Mouse (Mus musculus): ENCODE results near the gene Hk1. TPM values are rescaled to one million over a fixed set of nuclear protein-coding genes. Genes with fewer than 3 reads are reported as not detected.

Gene Hk1
- polyA plus RNA-seq, 1 experiment from 2014 or later = 38.0 TPM

- no peak for ATAC-seq (ENCODE audit: insufficient number of reproducible peaks, insufficient read depth, low FRiP score, low TSS enrichment, low read depth)
- Histone ChIP-seq H3K4me2 (no peak overlapping the region), H3K27ac (no peak overlapping the region), H3K27me3 (no peaks in the 10 kb centered on the region), H3K9ac (replicated peaks) (no peak overlapping the region), H3K4me3 (replicated peaks) (no peak overlapping the region), H3K4me1 (replicated peaks) (0 out of 2 replicates have a peak, but pooled peaks cover 3% of the 10 kb centered on the region), H3K9me3 (no peaks in the 10 kb centered on the region), H3K36me3 (peaks cover 42% of the 10 kb centered on the region)
- 75% methylated on average over 21 of the region's 26 CpGs for WGBS
Observed at GRCm38 (mm10) chr10:62296086-62296872, 83.4 kb downstream of the Hk1 start.

GRCm38 (mm10) chr10:62294112-62294511 lies 85.6 kb downstream of the Hk1 start:
- Histone ChIP-seq H3K9ac (replicated peaks) (no peak overlapping the region), H3K36me3 (peaks cover 59% of the 10 kb centered on the region), H3K4me3 (replicated peaks) (no peak overlapping the region), H3K9me3 (no peaks in the 10 kb centered on the region), H3K27ac (no peak overlapping the region), H3K4me2 (no peak overlapping the region), H3K27me3 (no peaks in the 10 kb centered on the region), H3K4me1 (replicated peaks) (0 out of 2 replicates have a peak, but pooled peaks cover 3% of the 10 kb centered on the region)
- no peak for ATAC-seq (ENCODE audit: insufficient number of reproducible peaks, insufficient read depth, low FRiP score, low TSS enrichment, low read depth)
- WGBS = 76% methylated on average over 4 of the region's 4 CpGs

GRCm38 (mm10) chr10:62287460-62288124 lies 92.1 kb downstream of the Hk1 start:
- no peaks in the 10 kb centered on the region for H3K4me1 ChIP-seq (replicated peaks)
- no peak overlapping the region for H3K4me2 ChIP-seq
- 75% methylated on average over 6 of the region's 6 CpGs for WGBS
- no peak overlapping the region for H3K9ac ChIP-seq (replicated peaks)
- H3K4me3 ChIP-seq (replicated peaks) = no peak overlapping the region
- H3K9me3 ChIP-seq = no peaks in the 10 kb centered on the region
- H3K27ac ChIP-seq = no peak overlapping the region
- H3K36me3 ChIP-seq = peaks cover 68% of the 10 kb centered on the region
- no peaks in the 10 kb centered on the region for H3K27me3 ChIP-seq
- no peak for ATAC-seq (ENCODE audit: insufficient number of reproducible peaks, insufficient read depth, low FRiP score, low TSS enrichment, low read depth)

- no peaks in the 10 kb centered on the region for H3K4me1 ChIP-seq (replicated peaks)
- H3K9ac ChIP-seq (replicated peaks) = no peak overlapping the region
- no peaks in the 10 kb centered on the region for H3K9me3 ChIP-seq
- H3K36me3 ChIP-seq = peaks cover 63% of the 10 kb centered on the region
- H3K27me3 ChIP-seq = no peaks in the 10 kb centered on the region
- no peak overlapping the region for H3K4me3 ChIP-seq (replicated peaks)
- no peak for ATAC-seq (ENCODE audit: insufficient number of reproducible peaks, insufficient read depth, low FRiP score, low TSS enrichment, low read depth)
- 86% methylated on average over 4 of the region's 4 CpGs for WGBS
- no peak overlapping the region for H3K4me2 ChIP-seq
- no peak overlapping the region for H3K27ac ChIP-seq
Observed at GRCm38 (mm10) chr10:62283206-62283792, 96.4 kb downstream of the Hk1 start.

GRCm38 (mm10) chr10:62282782-62283181 lies 96.9 kb downstream of the Hk1 start:
- H3K9me3 ChIP-seq = no peaks in the 10 kb centered on the region
- WGBS = 50% methylated on average over 9 of the region's 9 CpGs
- peaks cover 67% of the 10 kb centered on the region for H3K36me3 ChIP-seq
- ATAC-seq (ENCODE audit: insufficient number of reproducible peaks, insufficient read depth, low FRiP score, low TSS enrichment, low read depth) = no peak
- H3K27ac ChIP-seq = no peak overlapping the region
- H3K4me2 ChIP-seq = no peak overlapping the region
- H3K27me3 ChIP-seq = no peaks in the 10 kb centered on the region
- no peak overlapping the region for H3K4me3 ChIP-seq (replicated peaks)
- no peak overlapping the region for H3K9ac ChIP-seq (replicated peaks)
- H3K4me1 ChIP-seq (replicated peaks) = no peaks in the 10 kb centered on the region

- no peak overlapping the region for H3K27ac ChIP-seq
- peaks cover 48% of the 10 kb centered on the region for H3K36me3 ChIP-seq
- H3K4me1 ChIP-seq (replicated peaks) = no peaks in the 10 kb centered on the region
- 87% methylated on average over 4 of the region's 4 CpGs for WGBS
- no peak overlapping the region for H3K4me3 ChIP-seq (replicated peaks)
- no peak overlapping the region for H3K4me2 ChIP-seq
- no peaks in the 10 kb centered on the region for H3K9me3 ChIP-seq
- ATAC-seq (ENCODE audit: insufficient number of reproducible peaks, insufficient read depth, low FRiP score, low TSS enrichment, low read depth) = no peak
- H3K9ac ChIP-seq (replicated peaks) = no peak overlapping the region
- no peaks in the 10 kb centered on the region for H3K27me3 ChIP-seq
Observed at GRCm38 (mm10) chr10:62279671-62280070, 100.0 kb downstream of the Hk1 start.

- whole genome bisulfite sequencing = 84% methylated on average over 3 of the region's 3 CpGs
- H3K27me3 ChIP-seq = no peaks in the 10 kb centered on the region
- no peaks in the 10 kb centered on the region; the same call in 1 of the 2 replicates for H3K9me3 ChIP-seq
- peaks cover 48% of the 10 kb centered on the region for H3K36me3 ChIP-seq
- no peak for ATAC-seq (ENCODE audit: insufficient number of reproducible peaks, insufficient read depth, low FRiP score, low TSS enrichment, low read depth)
- no peak overlapping the region for H3K4me2 ChIP-seq
- H3K4me3 ChIP-seq (replicated peaks) = no peak overlapping the region
- no peak overlapping the region for H3K9ac ChIP-seq (replicated peaks)
- H3K27ac ChIP-seq = no peak overlapping the region
- no peaks in the 10 kb centered on the region for H3K4me1 ChIP-seq (replicated peaks)
Observed at GRCm38 (mm10) chr10:62279066-62279465, 100.6 kb downstream of the Hk1 start.

GRCm38 (mm10) chr10:62277499-62278293 lies 102.0 kb downstream of the Hk1 start:
- WGBS = 95% methylated on average over 18 of the region's 19 CpGs
- ATAC-seq (ENCODE audit: insufficient number of reproducible peaks, insufficient read depth, low FRiP score, low TSS enrichment, low read depth) = no peak
- Histone ChIP-seq H3K4me2 (no peak overlapping the region), H3K27me3 (no peaks in the 10 kb centered on the region), H3K9ac (replicated peaks) (no peak overlapping the region), H3K4me1 (replicated peaks) (no peaks in the 10 kb centered on the region), H3K36me3 (peaks cover 53% of the 10 kb centered on the region), H3K4me3 (replicated peaks) (no peak overlapping the region), H3K9me3 (no peaks in the 10 kb centered on the region; the same call in 1 of the 2 replicates), H3K27ac (no peak overlapping the region)

- H3K27ac ChIP-seq = no peak overlapping the region
- ATAC-seq (ENCODE audit: insufficient number of reproducible peaks, insufficient read depth, low FRiP score, low TSS enrichment, low read depth) = no peak
- H3K4me2 ChIP-seq = no peak overlapping the region
- H3K36me3 ChIP-seq = peaks cover 49% of the 10 kb centered on the region
- no peaks in the 10 kb centered on the region; the same call in 1 of the 2 replicates for H3K9me3 ChIP-seq
- H3K4me3 ChIP-seq (replicated peaks) = no peak overlapping the region
- no peaks in the 10 kb centered on the region for H3K4me1 ChIP-seq (replicated peaks)
- H3K9ac ChIP-seq (replicated peaks) = no peak overlapping the region
- H3K27me3 ChIP-seq = no peaks in the 10 kb centered on the region
- WGBS = 34% methylated on average over 4 of the region's 4 CpGs
Observed at GRCm38 (mm10) chr10:62275235-62275634, 104.5 kb downstream of the Hk1 start.

- Histone ChIP-seq H3K27me3 (no peaks in the 10 kb centered on the region), H3K27ac (no peak overlapping the region), H3K4me1 (replicated peaks) (0 out of 2 replicates have a peak, but pooled peaks cover 8% of the 10 kb centered on the region), H3K36me3 (peaks cover 52% of the 10 kb centered on the region), H3K9me3 (no peaks in the 10 kb centered on the region; the same call in 1 of the 2 replicates), H3K4me3 (replicated peaks) (no peak overlapping the region), H3K9ac (replicated peaks) (no peak overlapping the region), H3K4me2 (no peak overlapping the region)
- ATAC-seq (ENCODE audit: insufficient number of reproducible peaks, insufficient read depth, low FRiP score, low TSS enrichment, low read depth) = no peak; the same call in 1 of the 2 replicates
- WGBS = 80% methylated on average over 16 of the region's 16 CpGs
Observed at GRCm38 (mm10) chr10:62269278-62269677, 110.4 kb downstream of the Hk1 start.
